Comparison of ENCODE assay signal across 8 mouse cellular contexts in the genomic region with DNA sequence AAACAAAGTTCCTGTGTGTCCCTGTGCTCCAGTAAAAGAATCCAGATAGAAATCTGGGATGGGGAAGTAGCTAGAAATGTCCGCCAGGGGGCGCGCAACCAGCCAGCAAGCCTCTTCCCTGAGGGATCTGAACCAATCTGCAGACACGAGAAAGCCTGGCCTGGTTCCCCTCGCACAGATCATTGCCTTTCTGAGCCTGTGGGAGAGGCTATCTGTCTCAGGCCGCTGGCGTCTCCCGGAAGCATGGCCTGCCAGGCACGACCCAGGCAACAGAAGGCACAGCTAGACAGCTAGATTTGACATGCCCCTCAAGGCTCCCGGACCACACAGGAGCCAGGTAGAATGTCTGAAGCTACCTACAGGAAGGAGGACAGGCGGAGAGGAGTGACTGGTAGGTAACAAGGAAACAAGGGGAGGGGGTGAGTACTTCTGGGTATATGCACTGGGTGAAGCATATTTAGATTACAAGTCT. TPM values are rescaled to one million over a fixed set of nuclear protein-coding genes. Genes with fewer than 3 reads are reported as not detected.
DNase-seq lines count a peak whose midpoint lies in the region; ATAC-seq and TF ChIP-seq lines count a peak whose summit lies in the region.

A gene (plus strand): TSS at position 130 of the 472 bp plus-strand sequence.

- no peaks in the 10 kb centered on the region for H3K9me3 ChIP-seq in embryonic facial prominence, embryonic 15.5 days (replicated peaks)
- H3K9me3 ChIP-seq in heart, embryonic 10.5 days, result no peaks in the 10 kb centered on the region
- H3K9me3 ChIP-seq in kidney, embryonic 14.5 days (ENCODE audit: control insufficient read depth, low read length), result no peaks in the 10 kb centered on the region
- no peaks in the 10 kb centered on the region for H3K9me3 ChIP-seq in limb, embryonic 14.5 days (ENCODE audit: control insufficient read depth, low read length)
- no peaks in the 10 kb centered on the region for H3K9me3 ChIP-seq in midbrain, embryonic 16.5 days (replicated peaks; ENCODE audit: control insufficient read depth, low read length, poor library complexity, severe bottlenecking)

- no peaks in the 10 kb centered on the region for H3K4me1 ChIP-seq in bone marrow macrophage, adult 2 months (ENCODE audit: control insufficient read depth, insufficient read depth, low read length)
- peaks cover 3% of the 10 kb centered on the region for H3K4me1 ChIP-seq in embryonic facial prominence, embryonic 15.5 days
- H3K4me1 ChIP-seq in heart, embryonic 10.5 days, result peaks cover 11% of the 10 kb centered on the region
- H3K4me1 ChIP-seq in kidney, embryonic 14.5 days (ENCODE audit: control insufficient read depth, insufficient read depth, low read length), result no peaks in the 10 kb centered on the region
- H3K4me1 ChIP-seq in limb, embryonic 14.5 days (ENCODE audit: control insufficient read depth, insufficient read depth, low read length), result no peaks in the 10 kb centered on the region
- H3K4me1 ChIP-seq in midbrain, embryonic 16.5 days (ENCODE audit: control insufficient read depth, insufficient read depth, low read length), result peaks cover 4% of the 10 kb centered on the region

- H3K4me3 ChIP-seq in C2C12 (ENCODE audit: insufficient read depth, poor library complexity, severe bottlenecking), result no peak within 1 kb of the TSS
- H3K4me3 ChIP-seq in bone marrow macrophage, adult 2 months (ENCODE audit: insufficient read depth, low read length), result no peak within 1 kb of the TSS
- peak within 1 kb of the TSS; percentile 15; the same call in 1 of the 2 replicates for H3K4me3 ChIP-seq in embryonic facial prominence, embryonic 15.5 days (replicated peaks)
- peak within 1 kb of the TSS; percentile 20; the same call in 1 of the 2 replicates for H3K4me3 ChIP-seq in heart, embryonic 10.5 days
- no peak within 1 kb of the TSS for H3K4me3 ChIP-seq in kidney, embryonic 14.5 days (ENCODE audit: low read length)
- H3K4me3 ChIP-seq in limb, embryonic 14.5 days (replicated peaks; ENCODE audit: low read length), result no peak within 1 kb of the TSS
- H3K4me3 ChIP-seq in midbrain, embryonic 16.5 days (ENCODE audit: low read depth, low read length), result no peak within 1 kb of the TSS

- peak; percentile 90 for DNase-seq in heart, embryonic 10.5 days (ENCODE audit: low spot score)
- DNase-seq in limb, embryonic 14.5 days (ENCODE audit: low spot score), result peak; percentile 91
- peak; percentile 52 to 85 for DNase-seq in spleen, postnatal 4 days (ENCODE audit: low spot score in 2 of 2)

- no peak within 1 kb of the TSS for H3K27ac ChIP-seq in bone marrow macrophage, adult 2 months (ENCODE audit: insufficient read depth, low read depth, low read length)
- H3K27ac ChIP-seq in embryonic facial prominence, embryonic 15.5 days (replicated peaks), result no peak within 1 kb of the TSS
- 0 out of 2 replicates have a peak within 1 kb of the TSS, but pooled peaks have one; percentile 24 for H3K27ac ChIP-seq in heart, embryonic 10.5 days
- H3K27ac ChIP-seq in kidney, embryonic 14.5 days (ENCODE audit: low read depth, low read length), result no peak within 1 kb of the TSS
- no peak within 1 kb of the TSS for H3K27ac ChIP-seq in limb, embryonic 14.5 days (replicated peaks; ENCODE audit: low read depth, low read length)
- H3K27ac ChIP-seq in midbrain, embryonic 16.5 days (ENCODE audit: low read length), result peak within 1 kb of the TSS; percentile 47

- 8% methylated on average over 11 of the region's 11 CpGs for WGBS in embryonic facial prominence, embryonic 15.5 days
- 10% methylated on average over 11 of the region's 11 CpGs for WGBS in heart, embryonic 10.5 days
- 8% methylated on average over 11 of the region's 11 CpGs for WGBS in kidney, embryonic 14.5 days
- WGBS in limb, embryonic 14.5 days, result 10% methylated on average over 11 of the region's 11 CpGs
- 13% methylated on average over 11 of the region's 11 CpGs for WGBS in midbrain, embryonic 16.5 days

- TF ChIP-seq CTCF in C2C12 (IDR thresholded peaks at IDR 0.05; ENCODE audit: control insufficient read depth, insufficient read depth, insufficient read length), result peak; percentile 65
- TF ChIP-seq CTCF in bone marrow macrophage, adult 2 months (IDR thresholded peaks at IDR 0.05; ENCODE audit: low read depth, low read length), result peak; percentile 80

- no peaks in the 10 kb centered on the region for H3K36me3 ChIP-seq in C2C12 (ENCODE audit: control insufficient read depth, insufficient read depth)
- no peaks in the 10 kb centered on the region for H3K36me3 ChIP-seq in embryonic facial prominence, embryonic 15.5 days
- H3K36me3 ChIP-seq in heart, embryonic 10.5 days, result no peaks in the 10 kb centered on the region
- no peaks in the 10 kb centered on the region for H3K36me3 ChIP-seq in kidney, embryonic 14.5 days (ENCODE audit: control insufficient read depth, insufficient read depth, low read length)
- H3K36me3 ChIP-seq in limb, embryonic 14.5 days (ENCODE audit: control insufficient read depth, insufficient read depth, low read length), result no peaks in the 10 kb centered on the region
- H3K36me3 ChIP-seq in midbrain, embryonic 16.5 days (ENCODE audit: control insufficient read depth, insufficient read depth, low read length), result no peaks in the 10 kb centered on the region

- no peak for TF ChIP-seq POLR2A in bone marrow macrophage, adult 2 months (IDR thresholded peaks at IDR 0.05; ENCODE audit: borderline replicate concordance, low read depth, low read length)
- 0 out of 2 replicates have a peak, but pooled peaks have one; percentile 23 for TF ChIP-seq POLR2A in limb, embryonic 14.5 days (IDR thresholded peaks at IDR 0.05; ENCODE audit: borderline replicate concordance, extremely low read depth, insufficient read depth, insufficient read length)

- H3K9ac ChIP-seq in embryonic facial prominence, embryonic 15.5 days, result no peak within 1 kb of the TSS
- H3K9ac ChIP-seq in kidney, embryonic 14.5 days (ENCODE audit: low read depth, low read length), result no peak within 1 kb of the TSS
- no peak within 1 kb of the TSS for H3K9ac ChIP-seq in limb, embryonic 14.5 days (ENCODE audit: low read depth, low read length, severe bottlenecking)
- peak within 1 kb of the TSS; percentile 58 for H3K9ac ChIP-seq in midbrain, embryonic 16.5 days (ENCODE audit: low read depth, low read length)

- H3ac ChIP-seq in C2C12 (ENCODE audit: control insufficient read depth, insufficient read length, low read depth), result no peak within 1 kb of the TSS

- no peaks in the 10 kb centered on the region for H3K79me2 ChIP-seq in C2C12 (ENCODE audit: control insufficient read depth, insufficient read depth)

- no peaks in the 10 kb centered on the region for H3K79me3 ChIP-seq in C2C12 (ENCODE audit: low read depth)

- 0 out of 2 replicates have a peak within 1 kb of the TSS, but pooled peaks have one; percentile 19 for H3K4me2 ChIP-seq in embryonic facial prominence, embryonic 15.5 days (replicated peaks)
- H3K4me2 ChIP-seq in kidney, embryonic 14.5 days (replicated peaks; ENCODE audit: low read depth, low read length), result no peak within 1 kb of the TSS
- peak within 1 kb of the TSS; percentile 37 for H3K4me2 ChIP-seq in limb, embryonic 14.5 days (replicated peaks; ENCODE audit: low read depth, low read length, severe bottlenecking)
- H3K4me2 ChIP-seq in midbrain, embryonic 16.5 days (ENCODE audit: low read length), result peak within 1 kb of the TSS; percentile 39

- peak; percentile 54; the same call in 1 of the 2 replicates for ATAC-seq in embryonic facial prominence, embryonic 15.5 days (ENCODE audit: insufficient number of reproducible peaks, low FRiP score, low TSS enrichment, low read depth)
- ATAC-seq in kidney, embryonic 14.5 days (ENCODE audit: low FRiP score, low TSS enrichment), result peak; percentile 90
- peak; percentile 80 for ATAC-seq in limb, embryonic 14.5 days (ENCODE audit: low FRiP score, low read depth)
- peak; percentile 87 for ATAC-seq in midbrain, embryonic 16.5 days

- peaks cover 28% of the 10 kb centered on the region for H3K27me3 ChIP-seq in C2C12 (ENCODE audit: control insufficient read depth, insufficient read depth, insufficient read length)
- H3K27me3 ChIP-seq in embryonic facial prominence, embryonic 15.5 days, result no peaks in the 10 kb centered on the region
- peaks cover 20% of the 10 kb centered on the region; the same call in 1 of the 2 replicates for H3K27me3 ChIP-seq in heart, embryonic 10.5 days (ENCODE audit: insufficient read depth, poor library complexity, severe bottlenecking)
- H3K27me3 ChIP-seq in kidney, embryonic 14.5 days (ENCODE audit: control insufficient read depth, insufficient read depth, low read length), result no peaks in the 10 kb centered on the region
- H3K27me3 ChIP-seq in limb, embryonic 14.5 days (ENCODE audit: control insufficient read depth, insufficient read depth, low read length), result no peaks in the 10 kb centered on the region
- no peaks in the 10 kb centered on the region; the same call in 1 of the 2 replicates for H3K27me3 ChIP-seq in midbrain, embryonic 16.5 days (ENCODE audit: control insufficient read depth, insufficient read depth, low read depth, low read length)

TF ChIP-seq in C2C12, 6 proteins besides CTCF, POLR2A, EP300 and RAD21:
- TF ChIP-seq FOSL1 (IDR thresholded peaks at IDR 0.05; ENCODE audit: insufficient read depth, low read length, poor library complexity, severe bottlenecking) (no peak), CEBPB (IDR thresholded peaks at IDR 0.05; ENCODE audit: low read depth) (no peak), MAX (IDR thresholded peaks at IDR 0.05) (no peak), MYOD1 (IDR thresholded peaks at IDR 0.05; ENCODE audit: control insufficient read depth, insufficient read length, low read depth) (no peak), USF1 (IDR thresholded peaks at IDR 0.05; ENCODE audit: low read depth) (no peak), MYOG (IDR thresholded peaks at IDR 0.05; ENCODE audit: control insufficient read depth, extremely low read depth, insufficient read length) (no peak)

RNA-seq across cellular contexts. Expression of the gene that starts here (rescaled TPM):
- polyA plus RNA-seq in C2C12 (2012; fragmentation: generic; extraction: Trizol), result 71.1 TPM
- polyA plus RNA-seq in bone marrow macrophage, adult 2 months (2012; ENCODE audit: insufficient read depth, insufficient read length, missing spikeins), result 23.0 and 26.4 TPM in 2 replicates
- 108 and 115 TPM in 2 replicates for polyA plus RNA-seq in embryonic facial prominence, embryonic 15.5 days (2015; fragmentation: Nextera tagmentation; extraction: Ambion mirVana)
- polyA plus RNA-seq in heart, embryonic 10.5 days (2016; fragmentation: Nextera tagmentation; extraction: Ambion mirVana), result 73.8 and 97.3 TPM in 2 replicates
- polyA plus RNA-seq in kidney, embryonic 14.5 days (2014; fragmentation: Nextera tagmentation; extraction: Ambion mirVana), result 99.0 and 101 TPM in 2 replicates
- polyA plus RNA-seq in limb, embryonic 14.5 days (2012; rRNA removed), result 69.0 and 76.0 TPM in 2 replicates
- 106 and 110 TPM in 2 replicates for polyA plus RNA-seq in limb, embryonic 14.5 days (2014; fragmentation: Nextera tagmentation; extraction: Ambion mirVana)
- polyA plus RNA-seq in midbrain, embryonic 16.5 days (2015; fragmentation: Nextera tagmentation; extraction: Ambion mirVana), result 155 and 157 TPM in 2 replicates

Comparison
In these comparisons a context has a peak if more than half of its experiments do, and no peak if none do; other contexts are left out.
1. H3K4me3 ChIP-seq: peak in embryonic facial prominence, embryonic 15.5 days (single experiment) and heart, embryonic 10.5 days (single experiment); none in C2C12 (single experiment), bone marrow macrophage, adult 2 months (single experiment), kidney, embryonic 14.5 days (single experiment), limb, embryonic 14.5 days (single experiment) and midbrain, embryonic 16.5 days (single experiment).
2. H3K27ac ChIP-seq: peak in heart, embryonic 10.5 days (single experiment) and midbrain, embryonic 16.5 days (single experiment); none in bone marrow macrophage, adult 2 months (single experiment), embryonic facial prominence, embryonic 15.5 days (single experiment), kidney, embryonic 14.5 days (single experiment) and limb, embryonic 14.5 days (single experiment).
3. Peak in every context shown above with its lines, with median percentiles within 50 percentile points of each other: ATAC-seq and DNase-seq.